Mouse (Mus musculus) hindbrain, embryonic 15.5 days (tissue): ENCODE measurements at regions not wholly inside any gene's neighbourhood (a gene's known extent, or its start where the extent isn't known, plus 50 kb on each side); places are given as distances from the start of the nearest gene placed in this dataset.

ENCODE experiments used
- ATAC-seq: fragments of 200-750 bp; cut with Nextera tagmentation; 2 replicates; pipeline ENCODE4 v1.8.0; 2017; ENCODE audit warnings: low read depth, moderate number of reproducible peaks, moderate TSS enrichment; ENCODE audit not compliant: low FRiP score
- H3K27ac ChIP-seq: fragments of 300-500 bp; sonication (generic); replicated peaks from 2 replicates; pipeline ENCODE4 v1.5.1; 2015; ENCODE audit warnings: mild to moderate bottlenecking, inconsistent platforms
- H3K27me3 ChIP-seq: fragments of 300-500 bp; sonication (generic); 2 replicates; pipeline ENCODE4 v1.6.1; 2015; ENCODE audit warnings: control low read depth, inconsistent platforms
- H3K36me3 ChIP-seq: fragments of 300-500 bp; sonication (generic); 2 replicates; pipeline ENCODE4 v1.6.1; 2015; ENCODE audit warnings: control low read depth, inconsistent platforms
- H3K4me1 ChIP-seq: fragments of 300-500 bp; sonication (generic); replicated peaks from 2 replicates; pipeline ENCODE4 v1.6.1; 2015; ENCODE audit warnings: control low read depth, inconsistent platforms
- H3K4me2 ChIP-seq: fragments of 300-500 bp; sonication (generic); 2 replicates; pipeline ENCODE4 v1.6.1; 2015; ENCODE audit warnings: moderate library complexity, mild to moderate bottlenecking, inconsistent platforms
- H3K4me3 ChIP-seq: fragments of 300-500 bp; sonication (generic); 2 replicates; pipeline ENCODE4 v1.5.1; 2015; ENCODE audit warnings: mild to moderate bottlenecking, inconsistent platforms
- H3K9ac ChIP-seq: fragments of 300-500 bp; sonication (generic); 2 replicates; pipeline ENCODE4 v1.6.1; 2015; ENCODE audit warnings: inconsistent platforms
- H3K9me3 ChIP-seq: fragments of 300-500 bp; sonication (generic); 2 replicates; pipeline ENCODE4 v1.6.1; 2016; ENCODE audit warnings: control low read depth, inconsistent platforms
- WGBS: fragments of 180-500 bp; shearing (Covaris S2); methylation state at CpG from one replicate; pipeline ENCODE4 v1.1.7; 2015; 5-methylcytosine and 5-hydroxymethylcytosine counted together

GRCm38 (mm10) chr14:106265290-106265689, 159.3 kb downstream of the Trim52 start:
- Histone ChIP-seq H3K4me3 (no peak overlapping the region), H3K36me3 (no peaks in the 10 kb centered on the region), H3K27me3 (no peaks in the 10 kb centered on the region), H3K27ac (no peak overlapping the region), H3K9ac (no peak overlapping the region), H3K4me2 (no peak overlapping the region), H3K4me1 (no peaks in the 10 kb centered on the region), H3K9me3 (no peaks in the 10 kb centered on the region)
- ATAC-seq: no peak
- WGBS: 92% methylated on average over 3 of the region's 3 CpGs

GRCm38 (mm10) chr14:106267679-106268561, 161.9 kb downstream of the Trim52 start:
- 79% methylated on average over 12 of the region's 12 CpGs for WGBS
- Histone ChIP-seq H3K27me3 (no peaks in the 10 kb centered on the region), H3K4me3 (no peak overlapping the region), H3K9ac (no peak overlapping the region), H3K4me1 (no peaks in the 10 kb centered on the region), H3K9me3 (no peaks in the 10 kb centered on the region), H3K27ac (no peak overlapping the region), H3K4me2 (no peak overlapping the region), H3K36me3 (no peaks in the 10 kb centered on the region)
- ATAC-seq: no peak

DNA sequence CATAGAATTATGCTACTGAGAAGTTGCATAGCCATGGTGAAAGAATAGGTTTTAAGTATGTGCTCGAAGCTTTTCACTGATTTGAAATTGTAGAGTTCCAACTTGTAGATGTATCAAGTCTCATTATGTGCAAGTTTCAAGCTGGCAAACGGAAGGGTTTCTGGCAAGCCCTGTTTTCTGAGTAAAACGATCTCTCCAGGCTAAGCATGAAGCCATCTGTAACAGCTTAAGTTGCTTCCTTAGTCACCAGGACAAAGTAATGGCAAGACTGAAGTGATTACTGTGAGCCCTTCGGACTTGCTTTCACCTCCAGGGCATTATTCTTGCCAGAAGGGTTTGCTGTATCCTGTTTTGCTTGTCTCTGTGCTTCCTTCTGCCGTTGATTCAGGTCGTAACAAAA, 163.7 kb downstream of the Trim52 start:
- H3K27ac ChIP-seq: no peak overlapping the region
- no peak overlapping the region for H3K4me3 ChIP-seq
- H3K36me3 ChIP-seq: no peaks in the 10 kb centered on the region
- ATAC-seq: no peak
- no peaks in the 10 kb centered on the region for H3K9me3 ChIP-seq
- no peaks in the 10 kb centered on the region for H3K27me3 ChIP-seq
- H3K4me2 ChIP-seq: no peak overlapping the region
- H3K4me1 ChIP-seq: no peaks in the 10 kb centered on the region
- 74% methylated on average over 6 of the region's 6 CpGs for WGBS
- no peak overlapping the region for H3K9ac ChIP-seq

GRCm38 (mm10) chr14:106313558-106313957, 207.6 kb downstream of the Trim52 start:
- H3K4me2 ChIP-seq: no peak overlapping the region
- no peaks in the 10 kb centered on the region for H3K9me3 ChIP-seq
- H3K9ac ChIP-seq: no peak overlapping the region
- H3K27me3 ChIP-seq: no peaks in the 10 kb centered on the region
- ATAC-seq: no peak
- no peak overlapping the region for H3K4me3 ChIP-seq
- no peaks in the 10 kb centered on the region for H3K36me3 ChIP-seq
- 52% methylated on average over 8 of the region's 8 CpGs for WGBS
- no peak overlapping the region for H3K27ac ChIP-seq
- no peaks in the 10 kb centered on the region; the same call in 1 of the 2 replicates for H3K4me1 ChIP-seq

DNA sequence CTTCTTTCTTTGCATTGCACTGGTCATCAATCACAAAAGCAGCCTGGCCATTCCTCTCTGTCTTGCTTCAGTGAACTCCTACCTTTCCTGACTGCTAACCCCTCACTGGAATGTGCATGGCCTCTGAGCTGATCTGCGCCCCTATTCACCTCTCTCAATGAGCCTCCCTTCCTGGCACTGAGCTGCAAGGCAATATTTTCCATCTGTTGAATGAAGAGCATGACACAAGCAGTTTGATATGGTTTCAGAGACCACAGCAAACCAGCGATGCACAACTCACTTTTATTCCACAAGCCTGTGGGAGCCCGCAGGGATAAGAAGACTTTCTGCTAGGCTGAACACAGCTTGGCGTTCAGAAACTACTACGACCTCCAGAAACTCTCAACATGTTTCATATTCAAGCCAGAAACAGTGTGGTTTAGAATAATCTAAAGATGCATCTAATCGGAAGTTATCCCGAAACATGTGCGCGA, 208.1 kb downstream of the Trim52 start:
- Histone ChIP-seq H3K36me3 (no peaks in the 10 kb centered on the region), H3K4me3 (no peak overlapping the region), H3K27me3 (no peaks in the 10 kb centered on the region), H3K27ac (no peak overlapping the region), H3K4me1 (no peaks in the 10 kb centered on the region; the same call in 1 of the 2 replicates), H3K9ac (no peak overlapping the region), H3K4me2 (no peak overlapping the region), H3K9me3 (no peaks in the 10 kb centered on the region)
- no peak for ATAC-seq
- WGBS: 44% methylated on average over 9 of the region's 9 CpGs

DNA sequence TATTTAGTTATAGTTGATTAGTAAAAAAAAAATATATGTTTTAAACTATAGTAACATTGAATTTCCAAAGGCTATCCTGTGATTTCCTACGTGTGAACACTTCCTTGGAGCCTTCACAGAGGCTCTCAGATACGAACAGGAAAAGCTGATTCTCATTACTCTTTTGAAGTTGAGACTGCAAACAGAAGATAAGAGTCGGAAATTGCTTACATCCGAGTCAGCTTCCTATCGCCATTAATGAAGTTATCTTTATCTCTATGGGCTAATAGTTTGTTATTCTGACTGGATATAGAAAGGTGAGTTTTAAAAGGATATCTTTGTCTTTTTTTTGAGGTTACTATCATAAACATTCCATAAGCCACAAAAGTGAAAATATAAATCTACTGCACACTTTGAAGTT, 212.8 kb downstream of the Trim52 start:
- Histone ChIP-seq H3K9ac (no peak overlapping the region), H3K4me1 (no peaks in the 10 kb centered on the region; the same call in 1 of the 2 replicates), H3K36me3 (no peaks in the 10 kb centered on the region), H3K27me3 (no peaks in the 10 kb centered on the region), H3K27ac (no peak overlapping the region), H3K4me3 (no peak overlapping the region), H3K9me3 (no peaks in the 10 kb centered on the region), H3K4me2 (no peak overlapping the region)
- no peak for ATAC-seq
- 78% methylated on average over 5 of the region's 5 CpGs for WGBS

- Histone ChIP-seq H3K4me2 (no peak overlapping the region), H3K27ac (peak overlapping the region; percentile 38; the same call in 1 of the 2 replicates)
- peak; percentile 59 for ATAC-seq
These were observed 221.8 kb downstream of the Trim52 start for GRCm38 (mm10) chr14:106327653-106328283.

GRCm38 (mm10) chr14:106364767-106365623, 259.0 kb downstream of the Trim52 start:
- no peaks in the 10 kb centered on the region for H3K9me3 ChIP-seq
- H3K9ac ChIP-seq: no peak overlapping the region
- H3K4me1 ChIP-seq: no peaks in the 10 kb centered on the region
- H3K4me2 ChIP-seq: no peak overlapping the region
- H3K4me3 ChIP-seq: no peak overlapping the region
- ATAC-seq: no peak
- H3K27me3 ChIP-seq: no peaks in the 10 kb centered on the region
- no peaks in the 10 kb centered on the region for H3K36me3 ChIP-seq
- WGBS: 79% methylated on average over 8 of the region's 8 CpGs
- no peak overlapping the region for H3K27ac ChIP-seq

More at GRCm38 (mm10) chr14:106327653-106328283, 221.8 kb downstream of the Trim52 start:
- no peaks in the 10 kb centered on the region for H3K9me3 ChIP-seq
- no peak overlapping the region for H3K9ac ChIP-seq
- H3K36me3 ChIP-seq: no peaks in the 10 kb centered on the region
- no peaks in the 10 kb centered on the region for H3K4me1 ChIP-seq
- no peak overlapping the region for H3K4me3 ChIP-seq
- WGBS: 66% methylated on average over 8 of the region's 8 CpGs
- no peaks in the 10 kb centered on the region for H3K27me3 ChIP-seq

DNA sequence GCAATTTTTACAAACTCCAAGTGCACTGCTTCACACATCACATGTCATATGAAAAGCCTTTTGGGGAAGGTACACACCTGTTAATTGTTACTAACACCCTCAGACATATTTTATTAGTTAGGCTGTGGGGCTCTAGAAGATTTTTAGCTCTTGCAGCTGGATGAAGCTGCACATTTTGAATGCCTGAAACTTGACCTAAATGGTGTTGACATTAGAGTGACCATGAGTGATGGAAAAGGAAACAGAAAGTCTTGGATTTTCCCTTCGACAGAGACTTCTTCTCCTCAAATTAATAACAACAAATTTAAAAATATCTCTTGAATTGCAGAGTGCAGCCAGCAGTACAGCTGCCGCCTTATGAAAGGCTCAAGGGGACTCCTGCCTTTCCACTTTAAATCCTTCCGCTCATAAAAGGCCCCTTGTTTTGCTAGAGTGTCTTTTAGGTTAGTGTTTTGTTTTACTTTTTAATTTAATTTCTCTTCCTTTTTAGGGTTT, 259.7 kb downstream of the Trim52 start:
- Histone ChIP-seq H3K4me2 (no peak overlapping the region), H3K9ac (no peak overlapping the region), H3K36me3 (no peaks in the 10 kb centered on the region), H3K4me1 (no peaks in the 10 kb centered on the region), H3K4me3 (no peak overlapping the region), H3K9me3 (no peaks in the 10 kb centered on the region), H3K27ac (no peak overlapping the region), H3K27me3 (no peaks in the 10 kb centered on the region)
- 82% methylated on average over 3 of the region's 3 CpGs for WGBS
- no peak for ATAC-seq

DNA sequence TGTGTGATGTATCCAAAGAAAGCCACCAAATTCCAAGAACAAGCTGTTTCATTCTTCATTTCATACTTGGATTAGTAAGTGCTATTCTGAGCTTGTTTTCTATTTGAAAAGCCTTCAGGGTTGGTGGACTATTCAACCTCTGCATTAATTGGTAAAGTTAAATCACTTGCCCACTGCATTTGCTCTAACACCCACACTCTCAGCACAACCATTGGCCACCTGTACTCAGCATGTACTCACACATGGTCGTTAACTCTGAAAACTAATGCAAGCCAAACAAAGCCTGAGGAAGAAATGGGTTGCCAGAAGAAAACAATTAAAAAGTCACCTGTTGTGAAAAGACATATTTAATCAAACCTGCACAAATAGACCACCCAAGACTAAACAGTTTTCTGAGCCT, 267.5 kb downstream of the Trim52 start:
- no peaks in the 10 kb centered on the region for H3K27me3 ChIP-seq
- WGBS: 59% methylated on average over 1 of the region's 1 CpGs
- ATAC-seq: no peak
- H3K36me3 ChIP-seq: no peaks in the 10 kb centered on the region
- no peaks in the 10 kb centered on the region for H3K4me1 ChIP-seq
- H3K4me2 ChIP-seq: no peak overlapping the region
- no peak overlapping the region for H3K27ac ChIP-seq
- H3K9ac ChIP-seq: no peak overlapping the region
- H3K9me3 ChIP-seq: no peaks in the 10 kb centered on the region
- H3K4me3 ChIP-seq: no peak overlapping the region

GRCm38 (mm10) chr14:106379645-106380044, 273.6 kb downstream of the Trim52 start:
- Histone ChIP-seq H3K9ac (no peak overlapping the region), H3K4me3 (no peak overlapping the region), H3K9me3 (no peaks in the 10 kb centered on the region), H3K27me3 (no peaks in the 10 kb centered on the region), H3K4me1 (no peaks in the 10 kb centered on the region), H3K36me3 (no peaks in the 10 kb centered on the region), H3K4me2 (no peak overlapping the region), H3K27ac (no peak overlapping the region)
- 83% methylated on average over 4 of the region's 4 CpGs for WGBS
- no peak for ATAC-seq
